Mouse (Mus musculus) thymus, adult 2 months (tissue): Measurements from ENCODE around the gene Naa50.

Experiments used
- CTCF ChIP-seq: fragments of 200-500 bp; IDR thresholded peaks from 2 replicates; pipeline ENCODE4 v1.5.1; 2012; ENCODE audit warnings: mild to moderate bottlenecking, control low read depth, low read length, moderate library complexity, borderline replicate concordance; ENCODE audit not compliant: control insufficient read depth, poor library complexity, insufficient read depth; ENCODE audit errors: extremely low read depth
- POLR2A ChIP-seq: fragments of 200-500 bp; IDR thresholded peaks from 2 replicates; pipeline ENCODE4 v1.6.1; 2012; ENCODE audit warnings: mild to moderate bottlenecking, low read length, control low read depth, moderate library complexity; ENCODE audit not compliant: control insufficient read depth, poor library complexity, insufficient read depth; ENCODE audit errors: extremely low read depth

GRCm38 (mm10) chr16:44175001-44175400 is 35.4 kb downstream of the Naa50 start:
- TF ChIP-seq CTCF (no peak), POLR2A (no peak)
